Mouse (Mus musculus): ENCODE measurements around the gene 6030468B19Rik. TPM values are rescaled to one million over a fixed set of nuclear protein-coding genes. Genes with fewer than 3 reads are reported as not detected.

The 6030468B19Rik gene
- polyA plus RNA-seq, 1 experiment from 2014 or later = 0.27 TPM

DNA sequence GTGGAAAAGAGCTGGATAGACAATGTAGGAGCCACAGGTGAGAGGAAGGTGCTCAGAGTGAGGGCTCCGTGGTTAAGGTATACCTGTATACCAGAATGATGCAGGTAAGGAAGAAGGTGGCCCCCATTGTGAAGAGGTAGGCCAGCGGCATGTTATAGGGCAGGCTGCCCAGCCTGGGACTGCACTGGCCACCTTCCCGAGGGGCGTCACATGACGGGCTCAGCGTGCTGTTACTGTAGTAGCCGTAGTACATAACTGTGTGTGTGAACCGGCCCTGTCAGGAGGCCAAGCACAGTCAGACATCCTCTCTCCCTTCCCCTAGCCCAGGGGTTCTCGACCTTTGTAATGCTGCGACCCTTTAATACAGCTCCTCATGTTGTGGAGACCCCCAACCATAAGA lies 22.5 kb upstream of the 6030468B19Rik start:
- H3K36me3 ChIP-seq (replicated peaks; ENCODE audit: control insufficient read depth, insufficient read depth, low read depth, low read length) = no peaks in the 10 kb centered on the region
- ATAC-seq (replicated peaks; ENCODE audit: insufficient number of reproducible peaks, low FRiP score, low TSS enrichment, low read depth) = no peak
- H3K9me3 ChIP-seq (replicated peaks; ENCODE audit: control insufficient read depth, low read length) = no peaks in the 10 kb centered on the region
- no peak overlapping the region for H3K4me3 ChIP-seq (ENCODE audit: low read depth, low read length)
- no peak for DNase-seq (ENCODE audit: low spot score)
- no peaks in the 10 kb centered on the region; the same call in 1 of the 2 replicates for H3K27me3 ChIP-seq (ENCODE audit: control insufficient read depth, insufficient read depth, low read length)
- 93% methylated on average over 10 of the region's 10 CpGs for WGBS
- H3K4me2 ChIP-seq (ENCODE audit: low read depth, low read length) = no peak overlapping the region
- peaks cover 8% of the 10 kb centered on the region; the same call in 1 of the 2 replicates for H3K4me1 ChIP-seq (ENCODE audit: control insufficient read depth, insufficient read depth, low read length)
- H3K27ac ChIP-seq (replicated peaks; ENCODE audit: low read depth, low read length) = no peak overlapping the region
- H3K9ac ChIP-seq (replicated peaks; ENCODE audit: low read length) = no peak overlapping the region

DNA sequence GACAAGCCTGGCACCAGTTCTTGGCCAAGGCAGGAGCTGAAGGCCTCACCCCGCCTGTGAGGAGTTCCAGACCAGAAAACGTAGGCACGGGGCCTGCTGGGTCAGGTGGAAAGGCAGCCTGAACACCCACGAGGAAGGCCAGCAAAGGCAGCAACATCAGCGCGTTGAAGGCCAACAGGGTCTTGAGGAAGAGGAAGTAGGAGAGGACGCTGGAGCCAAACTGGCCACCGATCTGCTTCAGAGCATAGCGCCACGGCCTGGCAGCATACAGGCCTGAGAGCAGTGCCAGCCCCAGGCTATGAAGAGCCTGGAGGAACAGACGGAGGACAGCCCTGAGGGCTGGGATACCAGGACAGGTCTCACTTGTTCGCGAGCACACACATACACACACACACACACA lies 21.9 kb upstream of the 6030468B19Rik start:
- no peak overlapping the region for H3K4me3 ChIP-seq (ENCODE audit: low read depth, low read length)
- no peaks in the 10 kb centered on the region; the same call in 1 of the 2 replicates for H3K27me3 ChIP-seq (ENCODE audit: control insufficient read depth, insufficient read depth, low read length)
- 90% methylated on average over 13 of the region's 13 CpGs for WGBS
- no peak overlapping the region for H3K4me2 ChIP-seq (ENCODE audit: low read depth, low read length)
- H3K9ac ChIP-seq (replicated peaks; ENCODE audit: low read length) = no peak overlapping the region
- no peaks in the 10 kb centered on the region for H3K9me3 ChIP-seq (replicated peaks; ENCODE audit: control insufficient read depth, low read length)
- no peaks in the 10 kb centered on the region for H3K36me3 ChIP-seq (replicated peaks; ENCODE audit: control insufficient read depth, insufficient read depth, low read depth, low read length)
- H3K4me1 ChIP-seq (ENCODE audit: control insufficient read depth, insufficient read depth, low read length) = peaks cover 8% of the 10 kb centered on the region
- ATAC-seq (replicated peaks; ENCODE audit: insufficient number of reproducible peaks, low FRiP score, low TSS enrichment, low read depth) = no peak
- H3K27ac ChIP-seq (replicated peaks; ENCODE audit: low read depth, low read length) = no peak overlapping the region
- DNase-seq (ENCODE audit: low spot score) = no peak

DNA sequence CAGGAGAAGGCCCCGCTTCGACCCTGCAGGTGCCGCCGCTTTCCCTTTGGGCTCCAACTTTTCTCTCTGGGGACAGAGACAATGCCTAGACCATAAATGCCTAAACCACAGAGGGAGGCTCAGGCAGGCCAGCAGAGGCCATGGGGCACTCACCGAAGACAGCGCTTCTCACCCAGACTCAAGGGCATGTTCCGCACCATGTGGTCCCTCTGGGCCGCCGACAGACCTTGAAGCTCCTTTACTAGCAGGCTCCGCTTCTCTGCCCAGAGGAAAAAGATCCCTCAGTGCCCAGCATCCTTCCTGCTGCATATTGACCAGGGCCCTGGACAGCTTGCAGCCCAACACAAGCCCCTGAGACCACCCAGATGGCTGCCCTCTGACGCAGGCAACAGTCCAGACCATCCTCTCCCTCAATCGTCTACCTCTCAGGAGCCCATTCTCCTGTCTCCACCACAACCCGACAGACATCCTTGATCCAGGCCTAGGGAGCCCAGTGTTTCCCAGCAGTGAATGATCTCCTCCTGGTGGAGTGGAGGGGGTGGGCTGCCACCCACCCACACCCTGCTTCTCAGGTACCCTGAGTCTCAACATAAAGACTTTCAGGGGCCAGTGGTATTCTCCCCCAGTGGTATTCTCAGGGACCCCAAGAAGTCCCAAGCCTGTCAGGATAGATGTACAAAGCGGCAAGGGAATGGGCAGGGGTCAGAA lies 21.2 kb upstream of the 6030468B19Rik start:
- no peaks in the 10 kb centered on the region for H3K9me3 ChIP-seq (replicated peaks; ENCODE audit: control insufficient read depth, low read length)
- no peak overlapping the region for H3K4me2 ChIP-seq (ENCODE audit: low read depth, low read length)
- WGBS = 92% methylated on average over 14 of the region's 14 CpGs
- no peak overlapping the region for H3K4me3 ChIP-seq (ENCODE audit: low read depth, low read length)
- no peaks in the 10 kb centered on the region for H3K36me3 ChIP-seq (replicated peaks; ENCODE audit: control insufficient read depth, insufficient read depth, low read depth, low read length)
- no peak for ATAC-seq (replicated peaks; ENCODE audit: insufficient number of reproducible peaks, low FRiP score, low TSS enrichment, low read depth)
- H3K9ac ChIP-seq (replicated peaks; ENCODE audit: low read length) = no peak overlapping the region
- peaks cover 12% of the 10 kb centered on the region for H3K4me1 ChIP-seq (ENCODE audit: control insufficient read depth, insufficient read depth, low read length)
- H3K27me3 ChIP-seq (ENCODE audit: control insufficient read depth, insufficient read depth, low read length) = no peaks in the 10 kb centered on the region; the same call in 1 of the 2 replicates
- no peak overlapping the region for H3K27ac ChIP-seq (replicated peaks; ENCODE audit: low read depth, low read length)
- no peak for DNase-seq (ENCODE audit: low spot score)

DNA sequence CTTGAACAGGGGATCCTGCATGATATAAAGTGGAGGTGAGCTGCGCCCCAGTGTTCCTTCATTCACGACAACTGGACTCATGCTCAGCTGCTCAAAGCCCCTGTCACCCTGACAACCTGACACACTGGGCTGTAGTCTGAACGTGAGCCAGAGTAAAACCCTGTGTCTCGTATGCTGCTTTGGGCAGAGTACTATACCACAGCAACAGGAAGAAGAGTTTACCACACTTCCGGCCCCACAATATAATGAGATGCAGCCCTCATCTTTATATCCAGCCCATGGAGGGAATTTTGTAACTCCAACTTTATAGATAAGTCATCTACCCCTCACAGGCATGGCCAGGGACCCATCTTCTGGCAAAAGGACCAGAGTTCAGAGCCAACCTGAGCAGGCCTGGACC lies 20.3 kb upstream of the 6030468B19Rik start:
- H3K27ac ChIP-seq (replicated peaks; ENCODE audit: low read depth, low read length) = no peak overlapping the region
- H3K4me3 ChIP-seq (ENCODE audit: low read depth, low read length) = no peak overlapping the region
- DNase-seq (ENCODE audit: low spot score) = no peak
- peaks cover 12% of the 10 kb centered on the region for H3K4me1 ChIP-seq (ENCODE audit: control insufficient read depth, insufficient read depth, low read length)
- 90% methylated on average over 5 of the region's 5 CpGs for WGBS
- no peaks in the 10 kb centered on the region; the same call in none of the 2 replicates for H3K27me3 ChIP-seq (ENCODE audit: control insufficient read depth, insufficient read depth, low read length)
- ATAC-seq (replicated peaks; ENCODE audit: insufficient number of reproducible peaks, low FRiP score, low TSS enrichment, low read depth) = no peak
- H3K9ac ChIP-seq (replicated peaks; ENCODE audit: low read length) = no peak overlapping the region
- no peak overlapping the region for H3K4me2 ChIP-seq (ENCODE audit: low read depth, low read length)
- no peaks in the 10 kb centered on the region for H3K9me3 ChIP-seq (replicated peaks; ENCODE audit: control insufficient read depth, low read length)
- H3K36me3 ChIP-seq (replicated peaks; ENCODE audit: control insufficient read depth, insufficient read depth, low read depth, low read length) = no peaks in the 10 kb centered on the region

DNA sequence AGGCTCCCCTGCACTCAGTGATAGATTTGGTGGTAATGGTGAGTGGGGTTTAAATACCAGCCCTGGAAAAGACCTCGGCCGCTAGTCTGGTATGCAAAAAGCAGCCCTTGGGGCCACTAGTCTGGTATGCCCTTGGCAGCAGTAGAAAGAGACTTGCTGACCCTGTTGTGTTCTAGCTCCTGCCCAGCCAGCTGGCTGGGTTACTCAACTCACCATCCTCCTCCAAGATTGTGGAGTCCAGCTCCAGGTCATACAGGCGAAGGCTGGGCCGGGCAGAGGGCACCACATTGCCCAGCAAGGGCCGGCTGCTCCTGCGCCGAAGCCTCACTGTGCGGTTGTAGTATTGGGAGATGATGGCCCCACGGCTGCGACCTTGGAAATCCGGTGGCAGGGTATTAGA lies 19.4 kb upstream of the 6030468B19Rik start:
- Histone ChIP-seq H3K4me1 (ENCODE audit: control insufficient read depth, insufficient read depth, low read length) (peaks cover 12% of the 10 kb centered on the region), H3K4me3 (ENCODE audit: low read depth, low read length) (no peak overlapping the region), H3K27me3 (ENCODE audit: control insufficient read depth, insufficient read depth, low read length) (peaks cover 5% of the 10 kb centered on the region), H3K27ac (replicated peaks; ENCODE audit: low read depth, low read length) (no peak overlapping the region), H3K9ac (replicated peaks; ENCODE audit: low read length) (no peak overlapping the region), H3K36me3 (replicated peaks; ENCODE audit: control insufficient read depth, insufficient read depth, low read depth, low read length) (no peaks in the 10 kb centered on the region), H3K9me3 (replicated peaks; ENCODE audit: control insufficient read depth, low read length) (no peaks in the 10 kb centered on the region), H3K4me2 (ENCODE audit: low read depth, low read length) (no peak overlapping the region)
- DNase-seq (ENCODE audit: low spot score) = no peak
- WGBS = 92% methylated on average over 11 of the region's 11 CpGs
- ATAC-seq (replicated peaks; ENCODE audit: insufficient number of reproducible peaks, low FRiP score, low TSS enrichment, low read depth) = no peak

DNA sequence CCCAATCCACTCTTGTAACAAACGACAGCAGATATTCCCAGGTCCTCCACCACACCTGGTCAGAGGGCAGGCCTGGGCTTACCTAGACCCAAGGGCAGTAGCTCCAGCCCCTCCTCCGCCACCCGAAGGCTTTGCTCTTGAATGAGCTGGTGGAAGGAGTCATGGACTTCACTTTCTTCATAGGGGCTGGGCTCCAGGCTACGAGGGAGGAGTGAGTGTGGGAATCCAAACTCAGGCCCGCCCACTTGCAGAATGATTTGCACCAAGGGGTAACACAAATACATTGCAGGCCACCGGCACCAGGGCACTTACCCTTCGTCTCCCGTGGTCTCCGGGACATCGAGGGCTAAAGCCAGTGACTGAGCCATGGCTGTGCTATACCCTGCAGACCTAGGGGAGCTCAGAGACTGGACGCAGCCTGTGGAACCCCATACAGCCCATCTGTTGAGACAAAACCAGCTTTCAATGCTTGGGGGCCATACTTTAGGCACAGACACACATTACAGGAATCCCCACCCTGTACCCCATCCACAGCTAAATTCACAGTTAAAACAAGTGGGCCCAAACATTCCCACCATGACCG lies 18.5 kb upstream of the 6030468B19Rik start:
- H3K27ac ChIP-seq (replicated peaks; ENCODE audit: low read depth, low read length) = 0 out of 2 replicates have a peak overlapping the region, but pooled peaks have one; percentile 47
- DNase-seq (ENCODE audit: low spot score) (no peak), ATAC-seq (replicated peaks; ENCODE audit: insufficient number of reproducible peaks, low FRiP score, low TSS enrichment, low read depth) (no peak)
- 56% methylated on average over 12 of the region's 12 CpGs for WGBS
- peak overlapping the region; percentile 81 for H3K4me2 ChIP-seq (ENCODE audit: low read depth, low read length)
- peak overlapping the region; percentile 39 for H3K4me3 ChIP-seq (ENCODE audit: low read depth, low read length)
- no peaks in the 10 kb centered on the region for H3K9me3 ChIP-seq (replicated peaks; ENCODE audit: control insufficient read depth, low read length)
- no peaks in the 10 kb centered on the region for H3K36me3 ChIP-seq (replicated peaks; ENCODE audit: control insufficient read depth, insufficient read depth, low read depth, low read length)
- peaks cover 5% of the 10 kb centered on the region for H3K27me3 ChIP-seq (ENCODE audit: control insufficient read depth, insufficient read depth, low read length)
- H3K4me1 ChIP-seq (ENCODE audit: control insufficient read depth, insufficient read depth, low read length) = peaks cover 12% of the 10 kb centered on the region
- peak overlapping the region; percentile 72 for H3K9ac ChIP-seq (replicated peaks; ENCODE audit: low read length)

DNA sequence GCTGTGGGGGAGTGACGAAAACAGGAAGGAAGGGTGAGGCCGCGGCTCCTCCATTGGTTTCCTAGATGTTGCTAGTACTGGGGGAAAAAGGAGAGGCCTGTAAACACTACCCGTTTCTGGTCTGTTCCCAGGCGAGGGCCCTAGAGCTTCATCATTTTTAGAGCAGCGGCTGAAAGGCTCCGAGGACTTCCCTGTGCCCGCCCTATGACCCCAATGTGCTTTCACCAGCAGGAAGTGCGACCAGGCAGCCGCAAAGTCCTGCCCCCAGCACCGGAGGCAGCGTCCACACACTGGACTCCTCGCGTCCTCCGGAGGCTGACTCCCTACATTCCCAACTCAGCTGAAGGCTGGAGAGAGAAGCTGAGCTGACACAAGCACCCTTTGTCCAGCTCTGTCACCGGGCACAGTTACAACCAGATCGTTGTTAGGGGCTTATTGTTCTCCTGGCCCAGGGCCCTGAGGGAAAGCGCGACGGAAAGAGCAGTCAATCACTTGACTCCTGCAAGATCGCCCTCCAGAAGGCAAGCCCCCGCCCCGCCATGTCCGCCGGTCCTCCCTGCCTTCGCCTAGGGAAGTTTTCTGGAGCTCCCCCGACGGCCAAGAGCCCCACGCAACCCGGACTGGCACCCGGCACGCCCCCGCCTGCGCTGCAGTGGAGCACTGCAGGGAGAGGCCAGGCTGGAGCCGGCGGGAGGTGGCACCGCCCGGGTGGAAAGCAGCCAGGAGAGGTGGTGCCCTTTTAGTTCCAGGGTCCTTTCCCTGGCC lies 17.8 kb upstream of the 6030468B19Rik start:
- peaks cover 12% of the 10 kb centered on the region for H3K4me1 ChIP-seq (ENCODE audit: control insufficient read depth, insufficient read depth, low read length)
- H3K4me3 ChIP-seq (ENCODE audit: low read depth, low read length) = peak overlapping the region; percentile 39
- peak overlapping the region; percentile 72 for H3K9ac ChIP-seq (replicated peaks; ENCODE audit: low read length)
- no peaks in the 10 kb centered on the region for H3K36me3 ChIP-seq (replicated peaks; ENCODE audit: control insufficient read depth, insufficient read depth, low read depth, low read length)
- peak overlapping the region; percentile 81 for H3K4me2 ChIP-seq (ENCODE audit: low read depth, low read length)
- H3K27ac ChIP-seq (replicated peaks; ENCODE audit: low read depth, low read length) = peak overlapping the region; percentile 62
- H3K9me3 ChIP-seq (replicated peaks; ENCODE audit: control insufficient read depth, low read length) = no peaks in the 10 kb centered on the region
- peaks cover 5% of the 10 kb centered on the region for H3K27me3 ChIP-seq (ENCODE audit: control insufficient read depth, insufficient read depth, low read length)
- WGBS = 2% methylated on average over 36 of the region's 38 CpGs
- ATAC-seq (replicated peaks; ENCODE audit: insufficient number of reproducible peaks, low FRiP score, low TSS enrichment, low read depth) = peak; percentile 9; the same call in 1 of the 2 replicates
- DNase-seq (ENCODE audit: low spot score) = peak; percentile 64

DNA sequence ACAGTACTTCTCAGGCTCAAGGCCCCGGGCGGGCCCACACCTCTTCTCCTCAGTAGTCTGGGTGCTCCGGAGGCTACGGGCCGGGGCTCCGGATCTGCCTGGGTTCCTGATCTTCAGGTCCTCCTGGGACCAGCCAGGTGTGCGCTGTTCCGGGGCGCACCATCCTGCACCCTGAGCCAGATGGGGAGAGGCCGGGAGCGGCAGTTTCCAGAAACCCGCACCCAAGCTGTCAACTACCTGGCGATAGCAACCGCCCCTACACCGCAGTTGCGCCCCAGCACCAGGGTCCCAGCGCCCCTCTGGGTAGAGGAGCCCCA lies 17.3 kb upstream of the 6030468B19Rik start:
- peak overlapping the region; percentile 81 for H3K4me2 ChIP-seq (ENCODE audit: low read depth, low read length)
- peak overlapping the region; percentile 62 for H3K27ac ChIP-seq (replicated peaks; ENCODE audit: low read depth, low read length)
- H3K4me1 ChIP-seq (ENCODE audit: control insufficient read depth, insufficient read depth, low read length) = peaks cover 12% of the 10 kb centered on the region
- WGBS = under 1% methylated on average over 17 of the region's 17 CpGs
- no peak for DNase-seq (ENCODE audit: low spot score)
- H3K27me3 ChIP-seq (ENCODE audit: control insufficient read depth, insufficient read depth, low read length) = peaks cover 5% of the 10 kb centered on the region
- peak overlapping the region; percentile 39 for H3K4me3 ChIP-seq (ENCODE audit: low read depth, low read length)
- H3K9ac ChIP-seq (replicated peaks; ENCODE audit: low read length) = peak overlapping the region; percentile 72
- no peaks in the 10 kb centered on the region for H3K36me3 ChIP-seq (replicated peaks; ENCODE audit: control insufficient read depth, insufficient read depth, low read depth, low read length)
- ATAC-seq (replicated peaks; ENCODE audit: insufficient number of reproducible peaks, low FRiP score, low TSS enrichment, low read depth) = no peak
- no peaks in the 10 kb centered on the region for H3K9me3 ChIP-seq (replicated peaks; ENCODE audit: control insufficient read depth, low read length)

Data from embryonic facial prominence, embryonic 11.5 days (tissue).